Mouse (Mus musculus) ovary, postnatal 10 days (tissue): ENCODE measurements around the gene Olfr596.
"Not testable (repeated sequence)": the region's sequence is repeated elsewhere in the genome, so short reads cannot be mapped to it uniquely, and the experiment has no call there.

Experiments
- DNase-seq: peaks from one replicate; pipeline ENCODE4 v3.0.0; 2022; ENCODE audit warnings: low spot score

The Olfr596 gene

DNA sequence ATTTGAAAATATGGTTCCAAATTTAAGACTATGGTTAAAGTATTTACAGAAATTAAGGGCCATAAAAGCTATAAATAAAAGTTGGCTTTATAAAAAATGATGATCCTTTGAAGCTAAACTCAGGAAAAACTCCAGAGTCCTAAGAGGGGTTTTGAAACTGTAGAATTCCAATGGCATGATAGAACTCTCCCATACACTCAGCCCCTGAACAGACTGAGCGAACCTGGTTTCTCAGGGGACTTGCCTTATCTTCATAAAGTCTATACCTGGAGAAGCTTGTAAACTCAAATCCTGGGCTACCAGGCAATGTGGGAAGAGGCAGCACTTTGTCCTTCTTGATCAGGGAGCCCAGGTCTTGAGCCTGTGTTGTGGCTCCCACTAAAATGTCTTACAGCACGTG is at the start of gene Olfr596:
Olfr596 (plus strand) TSS at position 301 of the 400 bp plus-strand sequence.
- not testable (repeated sequence) for DNase-seq

- DNase-seq, result not testable (repeated sequence)
Measured at GRCm38 (mm10) chr7:103316015-103316414, 10.6 kb downstream of the Olfr596 start, which contains the start of gene Olfr597. Gene Olfr597, plus strand, starts transcription at chr7:103316315.

DNA sequence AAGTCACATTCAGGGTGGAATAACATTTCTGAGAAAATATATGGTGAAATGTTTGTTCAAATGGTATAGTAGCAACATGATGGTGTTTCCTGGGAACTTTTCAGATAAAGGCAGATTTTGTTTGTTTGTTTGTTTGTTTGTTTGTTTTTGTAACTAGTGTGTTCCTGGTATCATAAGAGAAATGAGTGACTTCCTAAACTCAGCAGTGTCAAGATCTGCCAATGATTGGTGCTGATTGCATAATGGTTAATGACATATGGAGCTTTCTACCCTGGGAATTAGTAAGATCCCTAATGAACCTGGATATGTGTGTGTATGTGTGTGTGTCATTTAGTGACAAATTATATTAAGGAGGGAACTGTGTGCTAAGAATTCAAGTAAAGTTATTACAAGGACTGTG is 17.8 kb downstream of the Olfr596 start, which contains the start of gene Olfr598:
Olfr598 (plus strand) TSS at position 301 of the 400 bp plus-strand sequence.
- no peak for DNase-seq

DNA sequence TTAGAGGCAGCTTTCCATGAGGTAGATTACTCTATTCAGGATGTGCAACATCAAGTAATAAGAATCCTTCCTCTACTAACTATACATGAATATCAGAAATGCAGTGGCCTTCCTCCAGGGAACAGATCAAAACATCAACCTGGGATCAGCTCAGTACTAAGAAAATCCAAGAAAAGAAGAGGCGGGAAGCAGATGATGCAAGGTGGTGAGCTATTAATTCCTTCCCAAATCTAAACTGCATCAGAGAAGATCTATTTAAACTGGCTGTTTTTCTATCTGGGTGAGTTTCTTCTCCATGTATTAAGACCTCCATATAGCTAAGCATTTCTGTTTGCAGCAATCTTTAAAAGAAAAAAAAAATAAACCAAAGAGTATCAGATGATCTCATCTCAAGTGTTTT is 30.2 kb downstream of the Olfr596 start, which contains the start of gene Olfr599:
Olfr599 (plus strand) TSS at position 301 of the 400 bp plus-strand sequence.
- DNase-seq, result no peak

GRCm38 (mm10) chr7:103349569-103349968 is 44.1 kb downstream of the Olfr596 start, which contains the start of gene Olfr600:
Gene Olfr600, minus strand, starts transcription at chr7:103349669.
- DNase-seq, result no peak
